Mouse (Mus musculus): ENCODE results near the gene AL732309.1.
A peak's percentile ranks its signal among the peaks of the same experiment; 100 is the strongest.

Gene AL732309.1

DNA sequence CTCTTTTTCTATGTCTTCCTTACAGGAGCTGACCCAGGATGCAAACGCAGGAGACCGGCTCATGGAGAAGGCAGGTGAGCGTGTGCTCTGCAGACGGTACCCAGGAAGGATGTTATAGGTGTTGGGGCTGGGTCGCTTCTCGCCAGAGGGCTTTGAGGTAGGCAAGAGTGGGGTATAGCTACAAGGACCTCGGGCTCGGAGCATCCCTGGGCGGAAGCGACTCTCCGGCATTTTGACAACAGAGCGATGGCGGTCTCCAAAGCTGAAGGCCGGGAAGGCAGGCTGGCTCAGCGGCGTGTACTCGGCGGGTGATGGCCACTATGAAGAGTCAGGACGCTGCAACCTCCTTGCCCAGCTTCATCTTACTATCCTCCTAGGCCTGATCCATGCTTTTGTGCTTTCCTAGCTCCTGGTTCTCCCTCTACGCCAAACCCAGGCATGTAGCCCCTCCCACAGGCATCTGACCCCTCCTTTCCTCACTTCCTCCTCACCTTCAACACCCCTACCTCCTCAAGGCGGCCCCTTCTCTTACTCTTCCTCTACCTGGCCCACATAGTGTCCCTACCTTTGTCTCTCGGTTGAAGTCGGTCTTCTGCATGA is 33.3 kb downstream of the AL732309.1 start:
- DNase-seq (ENCODE audit: extremely low spot score), result no peak

DNA sequence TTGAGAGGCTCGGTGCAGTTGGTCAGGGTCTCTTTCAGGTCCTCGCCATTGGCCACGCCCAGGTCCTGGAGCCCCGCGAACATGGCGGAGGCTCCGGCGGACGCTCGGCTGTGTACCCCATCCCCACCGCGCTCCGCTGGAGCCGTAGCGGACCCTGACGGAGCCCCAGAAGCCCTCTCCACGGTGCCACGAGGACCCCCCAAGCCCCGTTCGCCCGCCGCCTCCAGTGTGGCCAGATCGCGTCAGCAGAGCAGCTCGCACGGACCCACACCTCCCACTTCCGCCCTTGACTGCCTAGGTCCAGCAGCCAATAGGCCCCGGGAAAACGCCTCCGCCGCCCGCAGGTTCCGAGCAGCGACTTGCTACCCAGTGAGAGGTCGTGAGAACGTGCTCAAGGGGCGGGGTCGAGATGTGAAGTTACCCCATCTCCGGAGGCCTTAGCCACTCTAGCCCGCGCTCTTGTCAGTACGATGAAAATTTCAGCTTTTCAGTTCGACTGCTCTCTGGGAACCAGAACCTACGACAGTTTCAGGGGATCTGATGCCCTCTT is 35.5 kb downstream of the AL732309.1 start, which contains the start of gene Nelfb:
TSS of gene Nelfb (minus strand) at position 369 of the 550 bp plus-strand sequence.
- DNase-seq (ENCODE audit: extremely low spot score), result peak; percentile 96

GRCm38 (mm10) chr2:25210686-25211085 is 36.0 kb downstream of the AL732309.1 start:
- no peak for DNase-seq (ENCODE audit: extremely low spot score)

DNA sequence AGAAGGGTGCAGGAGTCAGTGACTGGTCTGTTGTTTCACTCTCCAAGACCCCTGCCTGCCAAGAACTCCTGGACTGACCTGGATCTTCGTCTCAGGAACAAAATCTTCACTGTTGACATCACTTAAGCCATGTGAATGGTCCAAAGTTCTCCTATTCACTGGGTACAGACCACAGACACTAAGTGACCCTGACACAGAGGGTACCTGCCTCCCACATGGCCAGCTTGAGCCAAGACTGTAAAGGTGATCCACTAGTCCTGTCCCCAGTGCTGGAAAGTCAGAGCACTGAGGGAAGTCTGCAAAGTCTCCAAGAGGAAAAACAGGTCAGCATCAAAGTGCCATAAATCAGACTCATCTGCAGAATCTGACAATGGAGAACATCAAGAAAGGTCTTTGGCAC is 39.1 kb downstream of the AL732309.1 start:
- DNase-seq (ENCODE audit: extremely low spot score), result no peak

DNA sequence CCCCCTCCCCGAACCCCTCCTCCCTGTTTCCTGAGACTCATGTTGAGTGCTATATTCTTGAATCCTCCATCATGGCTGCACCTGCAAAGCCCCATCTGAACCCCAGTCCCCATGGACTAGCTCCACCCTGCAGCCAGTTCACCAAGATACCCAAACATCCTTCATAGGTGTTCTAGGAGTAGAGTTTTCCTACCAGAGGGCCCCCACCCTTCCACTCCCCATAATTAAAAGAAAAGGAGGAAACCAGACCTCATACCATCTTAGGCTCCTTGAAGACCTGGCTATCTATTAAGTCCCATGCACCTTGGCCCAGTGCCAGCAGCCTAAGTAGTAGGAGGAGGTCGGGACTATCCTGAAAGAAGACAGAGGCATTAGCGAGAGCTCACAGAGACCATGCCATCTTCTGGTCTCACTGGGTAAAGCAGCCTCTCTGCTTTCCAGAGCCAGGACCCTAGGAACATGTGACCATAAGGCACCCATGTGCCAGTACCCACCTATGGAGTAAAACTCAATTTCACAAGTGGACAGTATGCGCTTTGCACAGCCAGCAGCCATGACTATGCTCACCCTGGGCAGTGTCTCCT is 42.9 kb downstream of the AL732309.1 start:
- DNase-seq (ENCODE audit: extremely low spot score), result no peak

GRCm38 (mm10) chr2:25200631-25201030 is 46.0 kb downstream of the AL732309.1 start:
- no peak for DNase-seq (ENCODE audit: extremely low spot score)

- no peak for DNase-seq (ENCODE audit: extremely low spot score)
These were observed 48.7 kb downstream of the AL732309.1 start for GRCm38 (mm10) chr2:25197946-25198345.

DNA sequence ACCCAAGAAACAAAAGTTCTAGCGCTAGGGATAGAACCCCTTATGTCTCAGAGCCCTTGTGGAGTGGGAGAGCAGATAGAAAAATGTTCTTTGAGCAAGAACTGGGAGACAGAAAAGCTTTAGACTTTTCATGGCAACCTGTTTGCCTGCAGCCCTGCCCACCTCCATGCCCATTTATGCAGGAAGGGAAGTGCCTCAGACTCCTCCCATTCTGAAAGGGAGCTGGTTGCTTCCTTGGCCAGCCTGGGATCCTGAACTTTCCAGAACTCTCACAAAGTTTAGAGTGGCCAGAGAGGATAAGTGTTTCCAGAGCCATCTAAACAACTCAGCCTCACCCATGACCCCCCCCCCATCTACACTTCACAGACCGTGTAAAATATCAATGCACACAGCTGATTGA is 49.5 kb downstream of the AL732309.1 start:
- no peak for DNase-seq (ENCODE audit: extremely low spot score)

DNA sequence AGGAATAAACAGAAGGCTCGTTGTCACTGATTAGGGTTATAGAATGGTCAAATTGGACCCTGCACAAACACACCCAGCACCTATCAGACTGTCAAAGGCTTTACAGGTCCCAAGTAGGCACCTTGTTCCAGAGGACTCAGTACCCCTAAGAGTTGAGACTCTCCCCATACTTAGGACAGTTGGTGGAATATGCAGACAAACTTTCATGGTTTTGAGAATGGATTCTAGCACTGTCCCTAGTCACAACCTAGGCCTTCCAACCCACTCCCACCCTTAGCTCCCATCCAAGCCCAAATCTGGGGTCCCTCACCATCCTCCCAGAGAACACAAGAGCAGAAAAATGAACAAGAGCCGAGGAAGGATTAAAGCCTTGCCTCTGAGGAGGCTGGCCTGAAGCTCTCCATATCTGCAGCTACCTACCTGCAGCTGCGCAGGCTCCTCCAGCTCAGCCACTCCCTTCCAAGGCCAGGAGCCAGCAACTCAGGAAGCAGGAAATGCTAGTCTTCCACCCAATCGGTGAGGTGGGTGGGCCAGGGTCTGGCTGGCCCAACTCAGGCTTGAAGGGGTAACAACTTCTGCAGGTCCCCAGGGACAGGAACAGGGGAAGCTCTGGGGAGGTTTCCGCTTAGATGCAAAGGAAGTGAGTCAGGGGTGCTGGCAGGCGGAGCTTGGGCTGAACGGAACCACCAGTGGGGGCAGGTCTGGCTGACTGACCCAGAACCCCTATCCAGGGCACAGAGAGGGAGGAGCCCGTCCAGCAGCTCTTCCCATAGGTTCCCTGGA is 50.3 kb downstream of the AL732309.1 start, which contains the start of gene Tor4a:
TSS of gene Tor4a (minus strand) at position 715 of the 783 bp plus-strand sequence.
- DNase-seq (ENCODE audit: extremely low spot score), result peak; percentile 45

- DNase-seq (ENCODE audit: extremely low spot score), result peak; percentile 39
These were observed 51.2 kb downstream of the AL732309.1 start for GRCm38 (mm10) chr2:25195211-25196156.

Measured in embryo, embryonic 9.5 days (tissue).